Mouse (Mus musculus): Measurements from ENCODE around the gene Mapk1ip1.

DNA sequence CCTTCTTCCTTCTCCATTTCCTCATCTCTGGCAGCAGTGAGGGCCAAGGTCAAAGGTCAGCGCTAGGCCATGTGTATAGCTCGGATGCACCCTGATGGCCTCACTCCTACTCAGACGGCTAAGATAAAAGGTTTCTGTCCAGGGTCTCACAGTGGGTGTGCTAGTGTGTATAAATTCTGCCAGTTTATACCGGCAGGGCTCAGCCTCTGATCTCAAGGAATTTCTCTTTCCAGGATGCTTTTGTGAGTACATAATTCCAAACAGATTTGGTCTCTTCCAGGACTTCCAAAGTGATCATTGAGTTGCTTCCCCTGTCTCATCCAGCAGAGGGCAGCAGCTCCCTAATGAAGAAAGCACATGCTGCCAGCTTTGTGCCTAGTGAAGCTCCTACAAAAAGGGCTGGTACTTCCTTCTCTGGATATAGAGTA is 5.5 kb downstream of the Mapk1ip1 start:
- no peak for TF ChIP-seq GATA1 (IDR thresholded peaks at IDR 0.05; ENCODE audit: low read length)
- TF ChIP-seq TAL1 (IDR thresholded peaks at IDR 0.05; ENCODE audit: low read length): no peak
